Mouse (Mus musculus): ENCODE data around the gene AL731706.2.

DNA sequence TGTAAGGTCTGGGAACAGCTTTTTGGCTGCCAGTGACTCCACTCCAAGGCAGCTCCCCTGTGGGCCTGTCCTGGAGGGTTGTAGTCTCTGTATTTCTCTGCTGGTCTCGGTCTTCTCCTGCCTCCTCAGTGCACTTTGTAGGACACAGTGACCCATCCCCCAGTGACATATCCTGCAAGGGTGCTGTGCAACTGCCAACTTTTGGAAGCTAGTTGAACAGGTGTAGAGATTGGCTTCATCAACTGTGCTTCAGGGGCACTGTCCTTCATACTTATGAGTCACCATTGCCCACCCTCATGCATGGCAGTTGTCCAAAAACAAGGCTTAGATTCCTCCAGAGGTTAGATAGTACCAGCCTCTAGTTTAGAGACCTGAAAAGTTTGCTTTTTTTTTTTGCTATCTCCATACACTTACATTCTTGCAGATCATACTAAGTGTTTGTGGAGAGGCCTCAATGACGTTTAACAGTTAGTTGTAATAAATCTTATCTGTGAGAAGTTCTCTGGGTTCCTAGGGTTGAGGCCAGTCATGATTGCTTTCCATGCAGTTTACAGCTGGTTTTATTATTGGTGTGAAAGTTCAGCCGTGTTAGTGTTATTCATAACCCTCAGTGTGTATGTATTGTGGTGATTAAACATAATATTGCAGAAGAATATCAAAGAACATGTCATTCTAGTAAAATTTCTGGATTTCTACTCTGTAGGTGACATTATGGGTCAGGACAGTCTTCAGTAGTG lies 34.9 kb upstream of the AL731706.2 start:
- no peak for TF ChIP-seq POLR2AphosphoS2 (IDR thresholded peaks at IDR 0.05; ENCODE audit: insufficient read length, low read depth)
- TF ChIP-seq POLR2A (IDR thresholded peaks at IDR 0.05; ENCODE audit: insufficient read length, low read depth), result no peak
- TF ChIP-seq MYOG (IDR thresholded peaks at IDR 0.05; ENCODE audit: control insufficient read depth in 1 of 3, insufficient read depth in 1 of 3, insufficient read length in 2 of 3, low read depth in 2 of 3), result peak in 1 of 3 experiments; percentile 33
- no peak for TF ChIP-seq TCF12 (IDR thresholded peaks at IDR 0.05; ENCODE audit: insufficient read depth, poor library complexity, severe bottlenecking)
- TF ChIP-seq CEBPB (IDR thresholded peaks at IDR 0.05; ENCODE audit: insufficient read depth, poor library complexity, severe bottlenecking), result no peak
- no peak for TF ChIP-seq USF1 (IDR thresholded peaks at IDR 0.05; ENCODE audit: low read depth)
- TF ChIP-seq MAX (IDR thresholded peaks at IDR 0.05; ENCODE audit: low read depth), result no peak
- no peak for TF ChIP-seq E2F4 (IDR thresholded peaks at IDR 0.05; ENCODE audit: insufficient read depth)
- no peak for TF ChIP-seq TCF3 (IDR thresholded peaks at IDR 0.05; ENCODE audit: insufficient read length, low read depth)
- no peak for TF ChIP-seq SRF (IDR thresholded peaks at IDR 0.05; ENCODE audit: control insufficient read depth, insufficient read length, low read depth)
